In genomic region chr10:107872109-107872508, GRCm38 (mm10) we compare ENCODE assay signal across 28 mouse cellular contexts. TPM values are rescaled to one million over a fixed set of nuclear protein-coding genes. Genes with fewer than 3 reads are reported as not detected.
DNase-seq lines count a peak whose midpoint lies in the region; ATAC-seq and TF ChIP-seq lines count a peak whose summit lies in the region.
"Had no signal": no experiment of that assay in that cellular context is flagged by ENCODE, and none has a peak within 500 bp of the region (broad histone marks: within the 10 kb centered on the region; RNA-seq: fewer than 3 reads in every experiment).

No protein-coding gene starts in this region.

- H3K9me3 ChIP-seq in liver, embryonic 15.5 days (replicated peaks) = no peaks in the 10 kb centered on the region
- H3K9me3 ChIP-seq in liver, embryonic 12.5 days (replicated peaks) = no peaks in the 10 kb centered on the region
- H3K9me3 ChIP-seq: embryonic facial prominence, embryonic 10.5 days; embryonic facial prominence, embryonic 13.5 days; forebrain, embryonic 12.5 days; forebrain, embryonic 15.5 days; hindbrain, embryonic 10.5 days; hindbrain, embryonic 13.5 days; intestine, embryonic 15.5 days had no signal

- peak; percentile 20 for DNase-seq in 3T3-L1 (ENCODE audit: low read depth, low spot score)
- no peak for DNase-seq in Patski (ENCODE audit: low read depth, low spot score)
- no peak for DNase-seq in natural killer cell, adult 2 months (ENCODE audit: low spot score in 2 of 2)
- DNase-seq in adrenal gland, postnatal 14 days = no peak
- DNase-seq in cerebellum, adult 11 months = no peak
- DNase-seq: adrenal gland, postnatal 10 days; cerebellum, adult 18-20 months; cerebellum, adult 9-10 months; cerebellum, postnatal 14 days; embryo, embryonic 11 days; gastrocnemius, postnatal 10 days; gastrocnemius, postnatal 36 days; heart, adult 11 months had no signal

- 42% methylated on average over 4 of the region's 4 CpGs for WGBS in liver, embryonic 15.5 days (ENCODE audit: insufficient replicate concordance)
- WGBS in liver, embryonic 12.5 days (ENCODE audit: insufficient replicate concordance) = 52% methylated on average over 4 of the region's 4 CpGs

- POLR2A ChIA-PET in Patski (lab: Charles Lee) = no interaction called here

- no peak overlapping the region for H3K4me3 ChIP-seq in liver, embryonic 15.5 days (replicated peaks)
- H3K4me3 ChIP-seq in liver, embryonic 12.5 days = no peak overlapping the region
- H3K4me3 ChIP-seq: embryonic facial prominence, embryonic 10.5 days; embryonic facial prominence, embryonic 13.5 days; erythroblast, embryonic 14.5 days; forebrain, embryonic 12.5 days; forebrain, embryonic 15.5 days; hindbrain, embryonic 10.5 days; hindbrain, embryonic 13.5 days; intestine, embryonic 15.5 days had no signal

- H3K36me3 ChIP-seq in liver, embryonic 15.5 days (replicated peaks) = no peaks in the 10 kb centered on the region
- H3K36me3 ChIP-seq in liver, embryonic 12.5 days = no peaks in the 10 kb centered on the region
- H3K36me3 ChIP-seq: embryonic facial prominence, embryonic 10.5 days; embryonic facial prominence, embryonic 13.5 days; forebrain, embryonic 12.5 days; forebrain, embryonic 15.5 days; hindbrain, embryonic 10.5 days; hindbrain, embryonic 13.5 days; intestine, embryonic 15.5 days had no signal

- TF ChIP-seq CTCF in Patski (IDR thresholded peaks at IDR 0.05) = no peak

- in situ Hi-C loops in Patski (cut with MboI; ENCODE audit: low pct_unique_long_range_greater_than_20kb) = no loop called here

- H3K4me2 ChIP-seq in liver, embryonic 15.5 days = no peak overlapping the region
- no peak overlapping the region for H3K4me2 ChIP-seq in liver, embryonic 12.5 days
- H3K4me2 ChIP-seq: embryonic facial prominence, embryonic 13.5 days; forebrain, embryonic 12.5 days; forebrain, embryonic 15.5 days; heart, embryonic 11.5 days; hindbrain, embryonic 13.5 days; intestine, embryonic 15.5 days had no signal

- CTCF ChIA-PET in Patski (lab: Charles Lee) = interaction anchor here (3.1 kb wide), 1 partner anchor 13 kb away, joined by 13 read pairs; no protein-coding TSS in a partner anchor

- H3K9ac ChIP-seq in liver, embryonic 15.5 days = no peak overlapping the region
- no peak overlapping the region for H3K9ac ChIP-seq in liver, embryonic 12.5 days
- H3K9ac ChIP-seq: embryonic facial prominence, embryonic 13.5 days; forebrain, embryonic 12.5 days; forebrain, embryonic 15.5 days; hindbrain, embryonic 13.5 days; intestine, embryonic 15.5 days had no signal

- H3K27me3 ChIP-seq in liver, embryonic 15.5 days = no peaks in the 10 kb centered on the region
- H3K27me3 ChIP-seq in liver, embryonic 12.5 days (replicated peaks) = no peaks in the 10 kb centered on the region
- H3K27me3 ChIP-seq in Patski = no peaks in the 10 kb centered on the region
- H3K27me3 ChIP-seq: embryonic facial prominence, embryonic 13.5 days; forebrain, embryonic 12.5 days; forebrain, embryonic 15.5 days; hindbrain, embryonic 13.5 days; intestine, embryonic 15.5 days had no signal

- 0 out of 2 replicates have a peak overlapping the region, but pooled peaks have one; percentile 11 for H3K27ac ChIP-seq in liver, embryonic 15.5 days (replicated peaks)
- H3K27ac ChIP-seq in liver, embryonic 12.5 days = no peak overlapping the region
- H3K27ac ChIP-seq: embryonic facial prominence, embryonic 10.5 days; embryonic facial prominence, embryonic 13.5 days; forebrain, embryonic 12.5 days; forebrain, embryonic 15.5 days; hindbrain, embryonic 10.5 days; hindbrain, embryonic 13.5 days; intestine, embryonic 15.5 days had no signal

- no peak for ATAC-seq in liver, embryonic 15.5 days (ENCODE audit: insufficient read depth)
- no peak for ATAC-seq in liver, embryonic 12.5 days
- ATAC-seq in Patski = peak; percentile 78
- ATAC-seq in hematopoietic stem cell, adult 5-6 weeks (replicated peaks in 1 of 2; ENCODE audit: insufficient read depth in 1 of 2, low FRiP score in 2 of 2, low TSS enrichment in 1 of 2, low read depth in 1 of 2, poor library complexity in 2 of 2, severe bottlenecking in 2 of 2) = 0 out of 4 replicates have a peak, but pooled peaks have one; percentile 6 to 8
- ATAC-seq: CD4-positive, CD25-positive, alpha-beta regulatory T cell, adult 4 months; forebrain, embryonic 15.5 days; hindbrain, embryonic 16.5 days; intestine, embryonic 15.5 days had no signal

- H3K4me1 ChIP-seq in liver, embryonic 15.5 days (replicated peaks) = no peaks in the 10 kb centered on the region
- H3K4me1 ChIP-seq in liver, embryonic 12.5 days = no peaks in the 10 kb centered on the region
- H3K4me1 ChIP-seq: embryonic facial prominence, embryonic 13.5 days; forebrain, embryonic 12.5 days; forebrain, embryonic 15.5 days; hindbrain, embryonic 10.5 days; intestine, embryonic 15.5 days had no signal

RNA-seq across cellular contexts. Expression of gene Otogl, which starts 39.8 kb away (rescaled TPM):
- polyA plus RNA-seq in liver, embryonic 15.5 days (2015; fragmentation: Nextera tagmentation; extraction: Ambion mirVana) = 0.02 and 0.03 TPM in 2 replicates
- 0.01 and 0.02 TPM in 2 replicates for polyA plus RNA-seq in liver, embryonic 12.5 days (2016; fragmentation: Nextera tagmentation; extraction: Ambion mirVana)
- polyA plus RNA-seq in Patski (2021) = under 0.01 TPM
- 0.13 TPM in 1 of 2 replicates, not detected in the other for total RNA-seq in hematopoietic stem cell, adult 5-6 weeks (2017)
- 0.08 and 0.22 TPM in 2 replicates for total RNA-seq in adrenal gland, postnatal 14 days (2021)
- total RNA-seq: gastrocnemius, postnatal 36 days; MEL had no signal
- polyA plus RNA-seq: CD4-positive, CD25-positive, alpha-beta regulatory T cell, adult 4 months; erythroblast, embryonic 14.5 days; forebrain, embryonic 12.5 days had no signal

Comparison
In these comparisons a context has a peak if more than half of its experiments do, and no peak if none do; other contexts are left out.
1. ATAC-seq: peak in Patski (single experiment) and hematopoietic stem cell, adult 5-6 weeks (2 of 2); none in liver, embryonic 15.5 days (single experiment) and liver, embryonic 12.5 days (single experiment).